Mouse (Mus musculus) adrenal gland, postnatal 10 days (tissue): ENCODE measurements at regions not wholly inside any gene's neighbourhood (a gene's known extent, or its start where the extent isn't known, plus 50 kb on each side); places are given as distances from the start of the nearest gene placed in this dataset.

Source experiments
- DNase-seq: peaks from one replicate; pipeline ENCODE4 v3.0.0; 2021; ENCODE audit warnings: mixed read lengths

DNA sequence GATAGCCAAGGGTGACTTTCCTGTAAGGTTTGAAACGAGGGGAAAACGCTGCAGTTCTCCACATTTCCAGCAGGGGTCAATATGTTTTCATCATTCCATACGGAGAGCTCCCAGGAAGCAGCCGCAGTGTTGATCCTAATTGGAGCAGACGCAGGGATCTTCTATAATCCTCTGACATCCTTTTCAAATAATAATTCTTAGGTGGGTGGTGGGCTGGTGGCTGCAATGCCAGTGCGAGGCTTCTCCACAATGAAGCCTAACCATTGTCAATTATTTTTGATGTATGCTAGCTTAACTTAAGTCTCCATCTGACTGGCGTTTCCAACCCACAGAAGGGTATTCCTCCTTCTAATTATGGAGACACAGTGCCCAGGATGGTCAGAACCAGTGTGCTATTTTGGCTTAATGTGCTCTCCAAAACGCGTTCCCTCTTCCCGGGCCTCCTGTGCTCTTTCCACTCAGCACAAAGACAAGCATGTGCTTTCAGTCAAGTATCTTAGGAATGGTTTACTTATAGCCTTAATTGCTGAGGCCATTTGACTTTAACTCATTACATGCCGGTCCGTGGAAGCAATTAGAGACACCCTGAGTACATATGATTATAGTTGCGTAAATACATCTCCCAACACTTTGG lies 331.6 kb upstream of the Tet2 start:
- DNase-seq = peak; percentile 82

DNA sequence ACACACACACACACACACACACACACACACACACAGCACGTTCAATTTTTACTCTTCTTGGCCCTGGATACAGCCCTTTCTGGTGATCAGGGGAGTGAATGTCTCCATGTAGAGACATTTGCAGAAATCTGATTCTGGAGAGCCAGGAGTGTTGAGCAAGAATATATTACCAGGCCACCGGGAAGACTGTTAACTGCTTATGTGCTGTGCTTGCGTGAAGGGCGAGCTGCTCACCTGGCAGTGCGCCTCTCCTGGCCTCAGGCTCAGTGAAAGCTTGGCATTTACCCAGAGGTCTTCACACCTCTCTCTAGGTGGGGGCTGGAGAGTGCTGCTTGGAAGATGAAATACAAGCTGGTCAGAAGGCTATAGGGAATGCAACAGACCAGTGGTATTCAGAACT lies 332.4 kb upstream of the Tet2 start:
- DNase-seq = peak; percentile 10

DNA sequence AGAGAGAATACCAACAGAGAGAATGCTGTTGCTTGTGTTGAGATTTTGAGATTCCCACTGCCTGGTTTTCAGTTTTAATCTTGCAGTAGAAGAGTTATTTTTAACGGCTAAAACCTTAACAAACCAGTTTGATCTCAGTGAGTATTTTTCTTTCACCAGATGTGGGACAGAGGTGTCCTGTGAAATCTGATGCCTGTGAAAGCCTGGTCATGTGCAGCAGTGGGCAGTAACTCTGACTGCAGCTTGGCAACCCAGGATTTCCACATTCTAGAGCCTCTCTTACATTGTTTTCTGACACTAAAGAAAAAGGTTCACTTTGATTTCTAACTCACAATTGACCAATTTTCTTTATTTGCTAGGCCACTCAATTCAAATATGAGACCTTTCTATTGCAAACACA lies 335.7 kb upstream of the Tet2 start:
- DNase-seq = no peak

DNA sequence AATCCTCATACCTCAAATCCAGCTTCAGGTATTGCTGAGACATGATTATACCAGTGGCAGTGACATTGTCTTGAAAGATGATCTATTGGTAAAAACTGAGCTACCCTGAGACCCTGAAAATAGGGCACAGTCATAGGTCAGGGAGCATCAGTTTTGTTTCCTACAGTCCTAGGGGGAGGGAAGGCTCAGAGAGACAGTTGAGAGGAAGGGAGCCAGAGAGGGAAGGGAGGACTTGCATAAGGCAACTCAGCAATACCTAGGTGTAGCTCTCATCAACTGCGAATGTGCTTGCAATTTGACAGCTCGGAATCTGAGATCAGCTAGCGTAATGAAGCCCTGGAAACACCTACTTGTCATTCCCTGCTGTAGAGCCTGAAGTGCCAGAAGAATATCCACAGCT lies 334.4 kb upstream of the Cxxc4 start:
- DNase-seq = no peak

DNA sequence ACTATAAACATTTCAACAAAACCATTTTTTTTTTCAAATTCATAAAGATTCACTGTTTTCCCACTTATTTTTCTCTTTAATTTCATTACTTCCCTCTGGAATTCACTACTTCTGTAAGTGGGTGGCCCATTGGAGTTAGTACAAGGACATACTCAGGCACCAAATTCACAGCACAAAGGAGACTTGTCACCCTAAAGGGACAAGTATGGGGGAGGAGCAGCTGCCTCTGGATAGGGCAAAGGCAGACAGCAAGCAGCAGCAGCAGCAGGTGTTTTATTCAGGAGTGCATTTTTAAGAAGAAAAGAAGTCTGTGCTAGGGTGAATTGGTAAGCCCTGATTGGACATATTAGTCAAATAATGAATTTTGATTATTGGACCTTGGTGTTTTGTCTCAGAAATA lies 314.1 kb upstream of the Cxxc4 start:
- DNase-seq = no peak

DNA sequence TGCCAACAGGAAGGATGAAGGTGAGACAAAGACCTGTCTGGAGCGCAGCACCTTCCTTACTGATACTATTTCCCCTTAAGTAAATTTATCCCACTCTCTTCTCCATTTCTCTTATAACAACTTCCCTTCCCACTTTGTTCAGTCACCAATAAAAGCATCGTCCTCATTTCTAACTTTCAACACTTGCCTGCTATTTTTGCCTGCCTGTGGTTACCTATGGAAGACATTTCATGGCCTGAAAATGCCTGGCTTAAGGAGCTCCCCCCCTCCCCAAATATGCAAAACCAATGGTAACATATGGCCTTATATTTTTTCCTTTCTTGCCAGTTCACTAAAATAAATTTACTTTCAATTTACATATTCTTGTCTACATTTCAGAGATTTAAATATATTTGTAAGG lies 271.0 kb upstream of the Cxxc4 start:
- DNase-seq = no peak

DNA sequence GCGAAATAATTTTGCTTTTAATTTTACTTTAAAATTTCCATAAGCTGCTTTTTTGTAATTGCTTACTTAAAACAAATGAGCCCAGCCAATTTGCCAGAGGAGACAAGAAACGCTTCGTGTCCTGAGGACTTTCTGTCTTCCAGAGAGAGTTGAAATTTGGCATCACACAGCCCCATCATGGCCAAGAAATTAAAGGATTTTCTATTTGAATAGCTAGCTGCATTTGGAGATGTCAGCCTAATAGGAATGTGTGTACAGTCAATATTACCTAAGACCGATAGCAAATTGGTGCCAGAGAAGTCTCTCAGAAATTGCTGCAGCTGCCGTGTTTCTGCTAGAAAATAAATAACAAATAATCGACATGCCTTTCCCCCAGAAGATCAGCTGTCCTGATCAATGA lies 268.1 kb upstream of the Cxxc4 start:
- no peak for DNase-seq

DNA sequence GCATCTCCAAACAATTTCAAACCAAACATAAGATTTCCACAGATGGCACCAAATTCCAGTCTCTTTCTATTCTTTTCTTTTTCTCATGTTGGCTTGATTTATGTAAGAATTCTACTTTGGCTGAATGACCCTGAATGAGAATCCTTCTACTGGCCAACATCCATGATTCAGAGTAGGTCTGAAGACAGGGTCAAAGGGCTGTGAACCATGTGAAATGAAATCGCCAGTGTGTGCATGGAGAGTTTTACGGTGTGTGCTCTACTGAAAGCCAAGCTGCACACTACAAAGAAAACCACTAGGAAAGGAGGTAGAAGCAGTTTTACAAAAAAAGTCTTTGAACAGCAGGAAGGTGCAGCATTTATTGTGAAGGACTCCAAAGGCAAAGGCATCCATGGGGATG lies 263.5 kb upstream of the Cxxc4 start:
- peak; percentile 4 for DNase-seq

DNA sequence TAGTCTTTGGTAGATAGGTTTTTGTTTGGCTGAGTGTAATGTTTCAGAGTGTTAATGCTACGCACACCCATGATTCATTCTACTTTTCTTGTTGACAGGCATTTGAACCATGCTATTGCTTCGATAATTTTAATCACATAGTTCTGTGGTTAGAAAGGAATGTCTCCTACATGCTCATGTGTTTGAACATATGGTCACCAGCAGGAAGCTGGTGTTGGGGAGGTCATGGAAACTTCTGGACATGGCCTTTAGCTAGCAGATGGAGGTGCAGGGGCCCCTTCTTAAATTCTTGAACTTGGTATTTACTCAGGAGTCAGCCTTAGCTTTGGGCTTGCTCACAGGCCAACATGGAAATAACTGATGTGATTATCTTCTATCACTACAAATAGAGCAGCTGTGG lies 248.6 kb upstream of the Cxxc4 start:
- no peak for DNase-seq

DNA sequence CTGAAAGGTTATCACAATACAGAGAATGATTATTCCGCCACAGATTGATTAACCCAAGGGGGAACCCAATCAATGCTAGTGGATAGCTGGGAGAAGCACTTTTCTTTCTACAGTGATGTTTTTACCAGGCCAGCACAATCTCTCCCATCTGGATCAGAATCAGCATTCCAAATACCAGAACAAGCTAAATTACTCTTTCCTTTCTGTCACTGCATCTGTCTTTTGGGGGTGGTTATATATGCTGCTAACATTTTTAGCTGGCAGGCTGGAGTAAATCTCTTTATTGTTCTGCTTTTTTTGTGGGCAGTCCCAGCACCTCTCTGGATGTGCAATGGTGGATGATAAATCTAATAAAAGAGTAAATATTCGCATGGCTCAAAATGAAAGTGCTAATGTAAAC lies 242.3 kb upstream of the Cxxc4 start:
- no peak for DNase-seq

DNA sequence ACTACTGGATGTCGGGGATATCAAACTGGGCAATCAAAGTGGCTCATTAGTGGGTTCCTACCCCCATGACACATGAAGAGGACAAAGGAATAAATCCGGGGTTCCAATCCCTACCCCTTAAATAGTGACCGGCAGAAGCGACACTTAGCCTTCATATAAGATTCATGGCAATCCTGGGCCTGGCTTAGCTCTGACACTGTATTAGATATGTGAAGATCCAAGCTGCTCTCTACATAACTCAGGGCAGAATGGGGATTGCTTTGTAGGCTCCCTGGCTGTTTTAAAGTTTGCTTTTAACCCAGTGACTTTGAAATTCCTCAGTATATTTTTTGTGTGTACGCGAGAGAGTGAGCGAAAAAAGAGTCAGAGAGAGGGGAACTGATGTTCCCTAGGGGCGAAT lies 236.3 kb upstream of the Cxxc4 start:
- no peak for DNase-seq

DNA sequence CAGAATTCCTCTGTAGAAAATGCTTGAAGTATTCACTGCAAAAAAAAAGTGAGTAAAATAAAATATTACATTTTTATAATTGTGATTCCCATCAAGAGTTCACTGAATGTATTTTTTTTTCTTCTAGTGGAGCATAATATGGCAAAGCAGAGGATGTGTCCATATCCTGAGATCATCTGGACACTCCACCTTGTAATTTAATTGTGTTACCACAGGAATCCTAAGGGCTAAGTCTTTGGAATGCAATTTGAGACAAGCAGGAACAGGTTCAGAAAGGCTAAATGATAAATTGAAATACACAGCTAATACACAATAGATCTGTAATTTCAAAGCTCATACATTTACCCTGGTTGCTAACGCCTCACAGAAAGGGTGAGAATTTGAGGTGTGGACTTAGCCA lies 235.7 kb upstream of the Cxxc4 start:
- DNase-seq = no peak

DNA sequence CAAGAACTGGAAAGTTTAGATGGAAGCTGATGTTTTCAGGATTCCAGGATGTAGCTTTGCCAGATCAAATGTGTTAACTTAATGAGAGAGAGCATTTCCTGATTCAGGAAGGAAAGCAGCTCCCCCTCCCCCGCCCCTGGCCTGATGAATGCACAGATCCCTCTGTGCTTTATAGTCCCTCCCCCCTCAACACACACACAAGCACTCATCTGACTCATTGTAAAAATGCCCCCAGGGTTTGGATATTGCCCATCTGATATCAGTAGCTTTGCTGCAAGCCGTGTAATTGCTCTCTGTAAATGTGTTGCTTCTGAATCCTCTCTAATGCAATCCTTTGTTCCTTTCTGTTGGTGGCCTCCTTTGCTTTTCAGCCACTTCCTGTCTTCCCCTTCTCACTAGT lies 221.5 kb upstream of the Cxxc4 start:
- DNase-seq = no peak

DNA sequence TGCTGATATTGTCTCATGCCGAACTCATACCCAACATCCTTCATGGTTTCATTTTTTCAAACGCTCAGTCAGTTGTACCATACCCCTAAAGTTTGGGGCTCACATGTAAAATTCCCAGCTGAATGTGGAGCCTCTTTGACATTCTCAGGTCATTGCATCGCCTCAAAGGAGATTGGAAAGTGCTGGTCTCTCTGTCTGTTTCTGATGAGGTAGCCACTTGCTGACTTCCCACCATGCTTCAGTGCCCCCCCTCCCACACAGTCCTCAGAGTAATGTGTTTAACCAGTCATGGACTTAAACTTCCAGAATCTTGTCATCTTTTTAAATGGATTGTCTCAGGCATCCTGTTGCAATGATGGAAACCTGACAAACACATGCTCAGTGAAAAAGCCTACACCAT lies 220.9 kb upstream of the Cxxc4 start:
- DNase-seq = no peak

DNA sequence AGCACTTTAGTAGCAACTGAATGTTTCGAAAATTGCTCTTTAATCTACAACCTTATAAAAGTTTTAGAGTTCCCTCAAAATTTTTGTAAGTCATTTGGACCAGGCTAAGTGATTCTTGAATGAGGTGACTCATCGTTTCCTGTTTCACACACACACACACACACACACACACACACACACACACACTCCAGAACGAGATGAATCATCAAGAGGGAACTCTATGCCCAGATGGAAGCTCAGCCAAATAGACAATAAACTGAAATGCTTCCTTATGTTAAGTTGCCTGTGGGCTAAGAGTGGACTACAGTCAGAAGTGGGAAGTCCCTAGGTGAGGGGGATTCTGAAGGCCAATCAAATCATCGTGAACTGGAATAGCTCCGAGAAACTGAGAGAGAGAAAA lies 202.4 kb upstream of the Cxxc4 start:
- peak; percentile 61 for DNase-seq

DNA sequence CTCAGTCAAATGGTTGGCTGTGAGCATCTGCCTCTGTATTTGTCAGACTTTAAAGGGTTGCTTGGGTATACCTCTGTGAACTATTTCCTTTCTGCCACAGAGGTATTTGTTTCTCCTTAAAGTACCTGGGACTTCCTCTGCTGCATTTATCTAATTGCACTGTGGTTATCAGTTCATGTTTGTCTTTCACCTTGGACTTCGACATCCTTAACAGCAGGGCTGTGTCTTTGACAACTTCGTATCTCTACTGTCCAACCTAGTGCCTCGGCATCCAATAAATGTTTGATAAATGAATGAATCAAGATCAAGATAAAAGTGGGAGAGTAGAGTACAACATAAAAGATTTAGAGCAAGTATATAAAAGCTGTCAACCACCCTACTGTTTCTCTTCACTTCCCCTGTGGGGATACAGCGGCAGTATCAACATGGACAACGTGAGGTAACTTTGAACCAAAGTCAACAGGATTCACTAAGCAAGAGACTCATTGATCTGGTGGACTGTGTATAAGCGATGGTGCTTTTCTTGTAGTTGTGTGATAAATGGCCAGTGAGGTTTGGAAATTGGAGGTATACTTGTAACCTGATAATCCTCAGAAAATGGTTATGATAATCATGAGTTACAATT lies 199.9 kb upstream of the Cxxc4 start:
- DNase-seq = no peak

DNA sequence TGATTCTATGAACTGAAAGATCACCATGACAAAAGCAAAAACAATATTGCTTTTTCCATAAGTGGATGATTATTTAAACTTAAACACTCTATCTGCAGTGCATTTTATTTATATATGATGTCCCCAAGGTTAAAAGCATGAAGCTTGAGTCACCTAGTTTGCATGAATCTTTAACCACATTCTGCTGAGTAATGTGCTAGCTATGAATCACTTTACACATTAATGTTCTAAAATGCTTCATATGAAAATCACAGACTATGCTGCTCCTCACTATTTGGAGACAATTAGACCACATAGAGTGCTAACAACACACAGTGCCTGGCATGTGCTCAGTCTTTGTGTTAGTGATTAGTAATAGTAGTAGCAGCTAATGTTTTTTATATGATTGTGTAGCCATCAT lies 185.6 kb upstream of the Cxxc4 start:
- DNase-seq = no peak

DNA sequence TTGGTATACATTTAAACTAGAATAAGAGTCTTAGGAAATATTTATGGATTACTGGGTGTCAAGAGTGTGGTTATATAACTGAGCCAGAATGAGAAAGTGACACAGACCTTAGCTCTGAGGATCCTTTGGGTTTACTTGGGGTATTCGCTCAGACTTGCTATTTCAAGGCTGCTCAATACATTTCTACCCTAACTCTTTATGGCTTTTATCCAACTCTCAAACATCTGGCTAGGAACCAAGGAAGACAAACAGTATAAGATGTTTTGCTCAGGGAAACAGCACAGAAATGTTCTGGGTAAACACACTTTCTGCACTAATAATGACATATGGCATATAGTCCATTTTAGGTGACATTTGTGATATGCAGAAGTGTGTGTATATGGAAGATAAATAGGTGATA lies 153.8 kb upstream of the Cxxc4 start:
- no peak for DNase-seq

DNA sequence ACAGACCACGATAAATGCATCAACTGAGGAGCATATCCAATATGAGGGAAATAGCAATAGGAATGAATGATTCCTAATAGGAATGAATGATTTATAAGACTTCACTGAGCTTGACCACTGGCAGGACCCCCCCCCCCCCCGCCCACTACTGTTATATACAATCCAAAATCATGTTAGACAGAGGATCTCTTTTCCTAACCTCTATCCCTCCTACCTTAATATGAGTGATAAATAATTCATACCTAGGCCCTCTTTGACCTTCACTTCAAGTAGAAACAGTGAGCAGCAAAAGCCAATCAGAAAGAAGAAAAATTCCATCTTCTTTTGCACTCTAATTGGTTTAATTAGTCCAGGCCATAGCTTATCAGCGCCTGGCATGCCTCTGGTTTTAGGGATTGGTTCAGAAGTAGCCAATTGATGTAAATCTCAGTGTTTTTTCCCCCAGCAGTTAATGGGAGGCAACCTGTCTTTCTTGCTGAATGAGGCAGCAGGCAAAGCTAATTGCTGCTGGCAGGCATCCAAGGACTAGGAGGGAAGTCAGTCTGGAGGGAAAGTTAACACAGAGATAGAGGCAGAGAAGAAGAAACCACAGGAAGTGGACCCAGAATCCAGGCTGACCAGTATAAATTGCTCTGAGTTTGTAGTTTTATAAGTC lies 136.7 kb upstream of the Cxxc4 start:
- peak; percentile 58 for DNase-seq

DNA sequence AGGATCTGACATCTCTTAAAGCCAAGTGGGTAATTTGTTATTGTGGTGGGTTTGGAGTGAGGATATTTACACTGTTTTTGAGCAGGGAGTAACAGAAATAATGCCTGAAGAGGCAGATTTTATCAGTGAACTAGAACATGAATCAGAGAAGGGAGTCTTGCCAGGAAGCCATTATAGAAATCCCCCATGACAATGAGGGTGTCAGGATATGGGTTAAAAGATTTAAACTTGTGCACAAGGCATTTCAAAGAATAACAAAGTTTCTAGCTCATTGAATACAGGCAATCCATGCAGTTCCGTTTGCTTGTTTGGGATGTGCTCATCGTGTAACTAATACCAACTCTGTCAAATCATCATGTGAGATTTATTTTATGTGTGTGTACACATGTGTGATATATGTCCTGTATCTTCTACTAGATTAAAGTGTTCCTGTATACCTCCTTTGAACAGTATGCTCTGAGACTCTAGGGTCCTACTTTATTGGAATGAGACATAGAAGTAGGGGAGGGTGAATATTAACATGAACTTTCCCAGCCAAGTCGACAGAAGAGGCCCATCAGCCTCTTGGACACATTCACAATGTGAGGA lies 134.0 kb upstream of the Cxxc4 start:
- DNase-seq = no peak

DNA sequence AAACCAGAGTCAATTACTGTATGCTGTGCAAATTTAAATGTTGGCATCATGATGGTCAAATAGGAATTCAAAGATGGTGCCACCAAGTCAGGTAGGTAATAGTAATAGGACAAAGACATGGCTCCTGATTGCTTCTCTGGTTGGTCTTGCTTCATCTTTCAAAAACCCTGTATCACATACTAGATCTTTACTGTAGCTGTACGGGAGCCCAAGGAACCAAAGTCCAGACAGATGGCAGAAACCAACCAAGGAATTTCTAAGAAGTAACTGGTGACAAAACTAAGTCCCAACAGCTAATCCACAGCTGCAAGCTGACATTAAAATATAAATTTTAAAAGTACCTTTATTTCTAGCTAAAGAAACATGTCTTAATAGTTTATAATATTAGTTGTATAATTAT lies 131.7 kb upstream of the Cxxc4 start:
- no peak for DNase-seq

DNA sequence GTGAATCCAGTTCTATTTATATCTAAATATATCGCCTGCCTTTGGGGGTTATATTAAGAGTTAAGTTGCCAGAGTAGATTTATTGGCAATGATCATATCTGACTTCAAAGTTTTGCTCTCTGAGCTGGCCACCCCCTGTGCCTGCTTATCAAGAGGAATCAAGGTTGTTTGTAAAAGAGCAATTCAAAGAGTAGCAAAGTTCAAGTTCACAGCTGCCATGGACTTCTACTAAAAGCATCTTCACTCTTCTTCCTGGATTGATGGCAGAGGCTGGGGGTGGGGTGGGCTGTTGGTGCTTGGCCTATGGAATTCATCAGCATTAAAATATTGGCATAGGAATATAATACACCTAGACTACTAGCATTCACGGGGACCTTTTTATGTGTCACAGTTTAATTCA lies 131.2 kb upstream of the Cxxc4 start:
- DNase-seq = peak; percentile 12

DNA sequence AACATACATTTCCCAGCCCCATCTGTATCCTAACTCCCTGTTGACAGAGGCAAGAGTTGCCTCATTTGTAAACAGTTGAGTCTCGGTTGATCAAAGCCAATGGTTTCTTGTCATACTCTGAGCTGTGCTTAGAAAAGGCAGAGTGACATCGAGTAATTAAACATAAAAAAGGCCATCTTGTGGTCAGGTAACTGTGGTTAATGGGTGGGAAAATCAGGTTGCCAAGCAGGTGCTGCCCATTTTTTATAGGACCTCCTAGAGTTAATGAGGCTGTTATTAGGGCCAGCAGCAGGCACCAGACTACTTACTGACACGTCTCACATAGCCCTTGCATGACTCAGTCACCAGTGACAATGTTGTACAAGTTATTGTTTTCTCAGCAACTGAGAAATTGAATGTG lies 130.7 kb upstream of the Cxxc4 start:
- DNase-seq = no peak

DNA sequence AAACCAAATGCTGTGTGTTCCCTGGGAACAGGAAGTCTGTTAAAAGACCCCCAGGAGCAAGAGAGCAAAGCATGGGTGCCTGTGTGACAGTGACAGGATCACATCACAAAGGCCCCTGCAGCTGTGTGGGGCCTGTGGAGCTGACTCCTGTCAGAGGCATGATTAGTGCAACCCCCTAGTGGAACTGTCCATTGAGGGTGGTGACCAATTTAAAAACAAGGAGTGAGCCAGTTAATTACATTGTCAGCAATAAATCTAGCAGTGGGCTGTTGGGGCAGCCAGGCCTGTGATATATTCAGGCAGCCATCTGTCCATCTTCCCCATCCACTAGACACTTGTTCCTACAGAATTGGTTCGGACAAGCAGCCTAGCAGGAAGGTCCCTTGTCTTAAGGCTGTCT lies 121.8 kb upstream of the Cxxc4 start:
- no peak for DNase-seq
